Mouse (Mus musculus) neural tube, embryonic 15.5 days (tissue): ENCODE data around the gene Spata2. TPM values are rescaled to one million over a fixed set of nuclear protein-coding genes. Genes with fewer than 3 reads are reported as not detected.

Experiments
- ATAC-seq: fragments of 200-750 bp; cut with Nextera tagmentation; 2 replicates; pipeline ENCODE4 v1.8.0; 2017; ENCODE audit warnings: mild to moderate bottlenecking, moderate TSS enrichment, moderate library complexity; ENCODE audit not compliant: low FRiP score
- H3K27ac ChIP-seq: fragments of 300-500 bp; sonication (generic); replicated peaks from 2 replicates; pipeline ENCODE4 v1.5.1; 2015; ENCODE audit warnings: mild to moderate bottlenecking, inconsistent platforms
- H3K27me3 ChIP-seq: fragments of 300-500 bp; sonication (generic); replicated peaks from 2 replicates; pipeline ENCODE4 v1.6.1; 2015; ENCODE audit warnings: inconsistent platforms
- H3K36me3 ChIP-seq: fragments of 300-500 bp; sonication (generic); 2 replicates; pipeline ENCODE4 v1.6.1; 2015; ENCODE audit warnings: inconsistent platforms
- H3K4me1 ChIP-seq: fragments of 300-500 bp; sonication (generic); 2 replicates; pipeline ENCODE4 v1.6.1; 2015; ENCODE audit warnings: inconsistent platforms
- H3K4me2 ChIP-seq: fragments of 300-500 bp; sonication (generic); 2 replicates; pipeline ENCODE4 v1.6.1; 2015; ENCODE audit warnings: inconsistent platforms, mild to moderate bottlenecking, moderate library complexity
- H3K4me3 ChIP-seq: fragments of 300-500 bp; sonication (generic); replicated peaks from 2 replicates; pipeline ENCODE4 v1.5.1; 2015; ENCODE audit warnings: mild to moderate bottlenecking, inconsistent platforms
- H3K9ac ChIP-seq: fragments of 300-500 bp; sonication (generic); replicated peaks from 2 replicates; pipeline ENCODE4 v1.6.1; 2015; ENCODE audit warnings: mild to moderate bottlenecking, inconsistent platforms
- H3K9me3 ChIP-seq: fragments of 300-500 bp; sonication (generic); replicated peaks from 2 replicates; pipeline ENCODE4 v1.6.1; 2016; ENCODE audit warnings: inconsistent platforms
- WGBS: fragments of 180-500 bp; shearing (Covaris S2); methylation state at CpG from one replicate; pipeline ENCODE4 v1.1.7; 2015; ENCODE audit warnings: mixed read lengths; 5-methylcytosine and 5-hydroxymethylcytosine counted together
- polyA plus RNA-seq: library from polyadenylated mRNA; unstranded; fragments of >200 nt; fragmentation: Nextera tagmentation; extraction: Ambion mirVana; gene quantifications from 2 replicates; pipeline ENCODE4 v1.2.1, GENCODE M21; 2015

The Spata2 gene
- polyA plus RNA-seq: 27.0 and 28.6 TPM in 2 replicates

DNA sequence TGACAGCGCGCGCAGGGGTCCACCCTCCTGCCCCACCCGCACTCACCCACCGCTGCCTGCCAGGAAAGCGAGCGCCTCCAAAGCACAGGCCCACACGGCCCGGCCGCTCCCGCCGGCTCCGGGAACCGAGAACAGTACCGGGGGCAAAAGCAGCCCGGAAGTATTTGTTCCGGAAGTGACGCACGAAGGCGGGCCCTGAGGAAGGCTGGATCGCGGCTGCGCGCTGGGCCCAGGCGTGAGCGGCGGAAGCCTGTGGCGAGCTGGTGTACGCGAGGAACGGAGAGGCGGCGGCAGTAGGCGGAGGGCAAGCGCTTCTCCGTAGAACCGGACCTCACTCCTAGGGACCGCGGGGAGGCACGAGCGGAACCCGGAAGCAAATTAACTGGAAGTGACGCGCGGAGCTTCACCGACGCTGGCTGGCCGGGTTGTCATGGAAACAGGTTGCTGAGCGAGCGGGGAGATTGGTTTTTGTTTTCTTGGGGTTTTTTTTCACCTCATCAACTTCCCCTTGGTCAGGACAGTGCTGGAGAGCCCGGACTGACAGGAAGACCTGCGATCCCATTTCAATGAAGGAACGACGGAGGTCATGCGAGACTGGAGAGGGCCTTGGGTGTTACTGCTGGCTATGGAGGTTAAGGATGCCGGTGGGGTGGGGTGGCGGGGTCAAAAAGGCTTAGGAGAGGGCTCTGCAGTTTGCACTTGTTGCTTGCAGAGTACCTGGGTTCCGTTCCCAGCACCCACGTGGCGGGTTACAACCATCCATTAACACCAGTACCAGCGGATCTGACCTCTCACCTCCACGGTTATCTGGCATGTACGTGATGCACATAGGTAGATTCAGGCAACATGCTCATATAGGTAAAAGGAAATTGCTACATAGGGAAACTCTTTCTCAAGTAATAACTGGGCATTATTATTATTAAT is at the start of gene Spata2:
TSS of gene Spata2 (minus strand) at position 175 of the 924 bp plus-strand sequence.
- H3K4me2 ChIP-seq: peak within 1 kb of the TSS; percentile 96
- H3K27ac ChIP-seq: peak within 1 kb of the TSS; percentile 99
- 3% methylated on average over 63 of the region's 63 CpGs for WGBS
- H3K27me3 ChIP-seq: no peaks in the 10 kb centered on the region
- no peaks in the 10 kb centered on the region for H3K9me3 ChIP-seq
- H3K4me3 ChIP-seq: peak within 1 kb of the TSS; percentile 100
- H3K36me3 ChIP-seq: peaks cover 3% of the 10 kb centered on the region; the same call in 1 of the 2 replicates
- ATAC-seq: peak; percentile 85
- H3K9ac ChIP-seq: peak within 1 kb of the TSS; percentile 98
- peaks cover 44% of the 10 kb centered on the region for H3K4me1 ChIP-seq

DNA sequence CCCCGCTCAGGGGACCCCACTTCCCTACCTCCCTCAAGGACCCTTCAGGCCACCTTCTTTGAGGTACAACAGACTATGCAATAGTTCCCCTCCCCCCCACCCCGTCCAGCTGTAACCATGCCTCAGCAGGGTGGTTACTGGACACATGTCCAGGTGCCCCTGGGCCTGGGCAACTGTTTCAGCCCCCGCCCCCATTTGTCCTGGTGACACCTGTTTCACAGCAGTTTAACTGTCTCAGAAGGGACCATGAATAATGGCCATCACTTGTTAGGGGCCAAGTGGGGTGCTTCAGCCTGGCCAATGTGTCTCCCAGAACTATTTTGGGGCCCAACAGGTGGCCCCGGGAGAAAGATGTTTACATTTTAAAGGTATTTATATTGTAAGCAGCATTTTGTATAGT is 49.7 kb upstream of the Spata2 start:
- H3K4me1 ChIP-seq: peaks cover 43% of the 10 kb centered on the region
- no peaks in the 10 kb centered on the region for H3K36me3 ChIP-seq
- 81% methylated on average over 4 of the region's 4 CpGs for WGBS
- H3K27me3 ChIP-seq: peaks cover 22% of the 10 kb centered on the region
- H3K4me3 ChIP-seq: no peak overlapping the region
- ATAC-seq: no peak
- H3K9ac ChIP-seq: no peak overlapping the region
- H3K9me3 ChIP-seq: no peaks in the 10 kb centered on the region
- H3K4me2 ChIP-seq: no peak overlapping the region
- H3K27ac ChIP-seq: no peak overlapping the region

DNA sequence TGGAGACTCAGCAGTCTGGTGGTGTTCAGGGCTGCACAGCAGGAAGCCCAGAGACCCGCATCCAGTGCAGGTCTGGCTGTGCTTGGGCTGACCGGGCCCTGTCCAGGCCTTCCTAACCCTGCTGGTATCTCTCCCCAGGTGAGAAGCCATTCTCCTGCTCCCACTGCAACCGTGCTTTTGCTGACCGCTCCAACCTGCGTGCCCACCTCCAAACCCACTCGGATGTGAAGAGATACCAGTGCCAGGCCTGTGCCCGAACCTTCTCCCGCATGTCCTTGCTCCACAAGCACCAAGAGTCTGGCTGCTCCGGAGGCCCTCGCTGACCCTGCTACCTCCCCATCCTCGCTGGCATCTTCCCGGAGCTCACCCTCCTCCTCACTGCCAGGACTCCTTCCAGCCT is 49.1 kb upstream of the Spata2 start:
- H3K9me3 ChIP-seq: no peaks in the 10 kb centered on the region
- H3K36me3 ChIP-seq: no peaks in the 10 kb centered on the region
- ATAC-seq: no peak
- no peak overlapping the region for H3K9ac ChIP-seq
- H3K27ac ChIP-seq: no peak overlapping the region
- peak overlapping the region; percentile 83 for H3K4me2 ChIP-seq
- 80% methylated on average over 12 of the region's 12 CpGs for WGBS
- H3K4me1 ChIP-seq: peaks cover 44% of the 10 kb centered on the region
- peaks cover 26% of the 10 kb centered on the region for H3K27me3 ChIP-seq
- no peak overlapping the region for H3K4me3 ChIP-seq

DNA sequence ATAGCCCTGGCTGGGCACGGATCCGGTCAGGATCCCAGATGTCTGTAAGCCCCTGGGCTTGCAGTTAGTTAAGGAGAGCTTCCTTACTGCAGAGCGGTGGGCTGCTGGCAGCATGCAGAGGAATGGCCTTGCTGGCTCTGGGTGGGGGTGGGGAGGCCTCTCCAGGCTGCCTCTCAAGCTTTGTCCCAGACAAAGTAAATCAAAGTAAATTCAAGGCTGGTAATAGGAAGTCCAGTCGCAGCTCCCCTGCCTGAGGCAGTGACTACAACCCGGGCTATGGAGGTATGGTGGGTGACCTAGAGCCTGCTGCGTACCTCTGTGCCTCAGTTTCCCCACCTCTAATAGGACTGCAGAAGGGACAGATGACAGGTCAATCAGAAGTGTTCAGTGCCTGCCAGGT is 48.6 kb upstream of the Spata2 start:
- no peaks in the 10 kb centered on the region for H3K9me3 ChIP-seq
- H3K4me1 ChIP-seq: peaks cover 44% of the 10 kb centered on the region
- peaks cover 31% of the 10 kb centered on the region for H3K27me3 ChIP-seq
- peak overlapping the region; percentile 83 for H3K4me2 ChIP-seq
- no peak overlapping the region for H3K9ac ChIP-seq
- H3K27ac ChIP-seq: no peak overlapping the region
- no peaks in the 10 kb centered on the region for H3K36me3 ChIP-seq
- 16% methylated on average over 6 of the region's 6 CpGs for WGBS
- H3K4me3 ChIP-seq: peak overlapping the region; percentile 46; the same call in 1 of the 2 replicates
- ATAC-seq: no peak

DNA sequence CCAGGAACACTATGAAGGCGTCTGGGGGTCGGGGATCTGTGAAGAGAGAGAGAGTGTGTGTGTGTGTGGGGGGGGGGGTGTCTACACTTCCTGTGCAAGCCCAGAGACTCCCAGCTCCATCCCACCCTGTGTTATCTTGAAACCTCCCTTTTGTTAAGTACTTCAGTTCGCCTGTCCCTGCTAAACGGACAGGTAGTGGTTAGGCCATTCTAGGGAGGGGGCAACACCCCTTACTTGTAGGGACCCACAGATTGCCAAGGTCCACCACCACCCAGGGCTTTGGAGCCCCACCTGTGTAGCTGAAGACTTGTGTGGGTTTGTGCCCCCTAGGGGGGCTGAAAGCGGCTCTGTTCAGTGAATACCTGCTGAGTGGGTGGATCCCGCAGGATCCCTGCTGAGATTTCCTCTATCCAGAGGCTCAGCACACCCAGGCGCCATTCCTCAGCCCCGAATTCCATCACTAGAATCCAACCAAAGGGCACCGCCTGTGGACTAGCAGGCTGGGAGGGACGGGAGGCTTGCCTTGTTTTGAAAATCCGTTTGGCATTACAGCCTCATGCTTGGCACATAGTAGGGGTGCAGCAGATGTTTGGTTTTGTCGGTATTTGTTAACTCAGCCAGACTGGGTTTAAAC is 47.9 kb upstream of the Spata2 start:
- Histone ChIP-seq H3K4me1 (peaks cover 44% of the 10 kb centered on the region), H3K27me3 (peaks cover 37% of the 10 kb centered on the region), H3K4me3 (peak overlapping the region; percentile 46; the same call in 1 of the 2 replicates), H3K36me3 (no peaks in the 10 kb centered on the region), H3K9ac (no peak overlapping the region), H3K4me2 (peak overlapping the region; percentile 83), H3K27ac (no peak overlapping the region), H3K9me3 (no peaks in the 10 kb centered on the region)
- 23% methylated on average over 12 of the region's 12 CpGs for WGBS
- no peak for ATAC-seq

DNA sequence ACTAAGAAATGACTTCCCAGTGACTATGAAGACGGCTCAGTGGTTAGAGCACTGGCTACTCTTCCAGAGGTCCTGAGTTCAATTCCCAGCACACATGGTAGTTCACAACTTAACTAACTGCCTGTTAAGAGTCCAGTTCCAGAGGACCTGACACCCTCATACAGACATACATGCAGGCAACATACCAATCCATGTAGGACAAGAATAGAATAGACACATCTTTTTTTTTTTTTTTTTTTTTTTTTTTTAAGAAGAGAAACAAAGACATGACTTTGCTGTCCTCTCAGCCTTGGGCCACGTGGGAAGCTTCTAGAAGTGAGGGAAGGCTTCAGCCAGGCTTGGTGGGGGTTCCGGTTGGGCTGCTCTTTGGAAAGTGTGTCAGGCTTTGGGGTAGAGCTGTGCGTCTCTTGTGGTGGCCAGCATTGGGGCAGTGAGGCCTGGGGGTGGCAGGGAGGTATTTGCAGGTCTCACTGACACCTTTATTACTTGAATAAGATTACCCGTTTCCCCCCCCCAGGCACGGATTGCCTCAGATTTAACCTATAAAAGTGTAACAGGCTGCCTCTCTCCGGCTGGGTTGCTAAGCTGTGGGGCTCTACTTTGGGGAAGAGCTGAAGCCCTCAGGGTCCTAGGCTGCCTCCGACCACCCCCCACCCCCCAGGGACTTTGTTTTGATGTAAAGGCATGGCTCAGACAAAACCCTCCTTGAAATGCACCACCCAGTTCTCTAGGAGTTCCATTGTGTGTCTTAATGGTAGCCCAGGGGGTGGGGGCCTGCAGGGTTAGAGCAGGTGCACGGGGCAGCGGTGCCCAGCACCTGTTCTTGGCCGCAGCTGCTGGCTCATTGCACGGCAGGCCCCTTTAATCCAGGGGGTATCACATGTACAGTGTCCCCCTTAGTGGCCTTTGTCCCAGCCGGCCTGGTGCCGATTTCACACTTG is 47.1 kb upstream of the Spata2 start:
- Histone ChIP-seq H3K27ac (no peak overlapping the region), H3K27me3 (peaks cover 40% of the 10 kb centered on the region), H3K4me3 (peak overlapping the region; percentile 46), H3K4me1 (peaks cover 44% of the 10 kb centered on the region), H3K9ac (no peak overlapping the region), H3K4me2 (peak overlapping the region; percentile 83), H3K36me3 (no peaks in the 10 kb centered on the region), H3K9me3 (no peaks in the 10 kb centered on the region)
- WGBS: 18% methylated on average over 14 of the region's 14 CpGs
- ATAC-seq: no peak

DNA sequence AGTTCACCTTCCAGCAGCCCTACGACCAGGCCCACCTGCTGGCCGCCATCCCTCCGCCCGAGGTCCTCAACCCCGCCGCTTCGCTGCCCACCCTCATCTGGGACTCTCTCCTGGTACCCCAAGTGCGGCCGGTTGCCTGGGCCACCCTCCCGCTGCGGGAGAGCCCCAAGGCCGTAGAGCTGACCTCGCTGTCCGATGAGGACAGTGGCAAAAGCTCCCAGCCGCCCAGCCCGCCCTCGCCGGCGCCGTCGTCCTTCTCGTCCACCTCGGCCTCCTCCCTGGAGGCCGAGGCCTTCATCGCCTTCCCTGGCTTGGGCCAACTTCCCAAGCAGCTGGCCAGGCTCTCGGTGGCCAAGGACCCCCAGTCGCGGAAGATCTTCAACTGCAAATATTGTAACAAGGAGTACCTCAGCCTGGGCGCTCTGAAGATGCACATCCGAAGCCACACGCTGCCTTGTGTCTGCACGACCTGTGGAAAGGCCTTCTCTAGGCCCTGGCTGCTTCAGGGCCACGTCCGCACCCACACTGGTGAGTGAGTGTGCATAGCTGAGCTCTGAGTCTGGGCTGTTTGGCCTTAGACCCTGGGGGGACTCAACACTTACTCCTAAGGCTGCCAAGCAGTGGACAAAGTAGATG is 46.1 kb upstream of the Spata2 start:
- 34% methylated on average over 30 of the region's 34 CpGs for WGBS
- Histone ChIP-seq H3K4me2 (peak overlapping the region; percentile 83), H3K4me3 (peak overlapping the region; percentile 46), H3K4me1 (peaks cover 38% of the 10 kb centered on the region), H3K9ac (peak overlapping the region; percentile 57), H3K27ac (no peak overlapping the region), H3K27me3 (peaks cover 40% of the 10 kb centered on the region), H3K36me3 (no peaks in the 10 kb centered on the region), H3K9me3 (no peaks in the 10 kb centered on the region)
- ATAC-seq: 0 out of 2 replicates have a peak, but pooled peaks have one; percentile 18

DNA sequence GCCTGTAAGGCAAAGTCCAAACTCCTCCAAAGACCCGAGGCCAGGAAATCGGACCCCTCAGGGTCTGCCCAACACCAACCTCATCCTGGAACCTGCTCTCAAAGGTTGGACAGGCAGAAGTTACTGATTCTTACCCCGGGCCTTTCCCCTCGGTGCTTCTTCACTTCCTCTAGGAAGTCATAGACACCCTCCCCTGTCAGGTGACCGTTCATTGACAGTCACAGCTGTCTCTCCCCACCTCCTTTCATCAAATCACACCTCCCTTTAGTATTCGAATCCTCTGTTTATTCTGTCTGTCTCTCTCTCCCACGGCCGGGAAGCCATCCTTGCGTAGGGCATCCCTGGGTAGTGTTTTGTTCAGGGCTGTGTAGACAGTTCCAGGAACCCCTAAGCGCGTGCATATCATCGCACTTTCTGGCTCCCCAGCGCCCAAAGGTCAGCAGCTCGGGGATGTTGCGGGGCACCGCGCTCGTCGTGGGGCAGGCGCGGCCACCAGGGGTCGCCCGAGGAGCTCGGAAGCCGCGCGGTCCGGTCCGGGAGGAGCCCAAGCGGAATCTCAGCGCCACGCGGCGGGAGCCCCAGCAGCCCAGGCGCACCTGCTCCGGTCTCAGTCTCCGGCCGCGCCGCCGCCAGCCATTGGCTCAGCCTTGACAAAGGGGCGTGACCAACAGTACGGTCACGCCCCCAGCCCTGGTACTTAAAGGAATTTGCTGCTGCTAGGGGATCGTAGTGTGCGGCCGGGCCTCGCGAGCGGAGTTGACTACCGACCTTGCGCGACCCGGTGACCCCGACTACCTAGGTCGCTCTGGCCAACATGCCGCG is 45.0 kb upstream of the Spata2 start, which contains the start of gene Snai1:
TSS of gene Snai1 (plus strand) at position 720 of the 822 bp plus-strand sequence.
- WGBS: under 1% methylated on average over 58 of the region's 58 CpGs
- Histone ChIP-seq H3K4me1 (peaks cover 30% of the 10 kb centered on the region), H3K4me2 (peak within 1 kb of the TSS; percentile 83), H3K36me3 (no peaks in the 10 kb centered on the region), H3K9ac (peak within 1 kb of the TSS; percentile 57), H3K27ac (no peak within 1 kb of the TSS), H3K4me3 (peak within 1 kb of the TSS; percentile 46), H3K9me3 (no peaks in the 10 kb centered on the region), H3K27me3 (peaks cover 40% of the 10 kb centered on the region)
- ATAC-seq: peak; percentile 93

DNA sequence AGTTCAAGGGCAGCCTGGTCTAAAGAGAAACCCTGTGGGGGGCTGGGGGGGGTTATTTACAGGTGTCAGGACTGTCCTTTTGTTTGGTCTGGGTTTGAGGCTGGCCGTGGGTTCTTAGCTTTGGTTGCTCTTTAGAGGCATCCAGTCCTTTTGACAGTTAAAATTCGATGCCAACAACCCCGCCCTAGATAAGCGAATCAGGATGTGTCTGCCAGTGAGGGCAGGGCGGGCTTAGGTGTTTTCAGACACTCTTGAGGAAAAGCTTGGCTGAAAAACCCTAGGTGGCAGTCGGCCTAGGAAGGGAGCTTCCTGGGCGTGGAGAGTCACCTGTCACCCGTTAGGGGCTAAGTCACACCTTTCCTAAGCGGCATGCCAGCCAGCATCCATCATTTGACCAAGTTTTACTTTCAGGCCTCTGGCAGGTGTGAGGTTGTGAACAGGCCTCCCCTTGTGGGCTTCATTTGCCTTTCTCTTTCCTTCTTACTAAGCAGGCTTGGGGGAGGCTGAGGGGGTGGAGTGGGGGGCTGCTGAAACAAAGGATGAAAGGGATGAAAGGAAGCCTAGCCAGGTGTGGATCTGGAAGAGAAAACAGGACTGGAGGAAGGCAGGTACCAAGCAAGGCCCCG is 43.7 kb upstream of the Spata2 start:
- Histone ChIP-seq H3K36me3 (no peaks in the 10 kb centered on the region), H3K27me3 (peaks cover 40% of the 10 kb centered on the region), H3K4me3 (no peak overlapping the region), H3K9ac (no peak overlapping the region), H3K4me1 (peaks cover 26% of the 10 kb centered on the region), H3K4me2 (no peak overlapping the region), H3K9me3 (no peaks in the 10 kb centered on the region), H3K27ac (no peak overlapping the region)
- WGBS: 52% methylated on average over 10 of the region's 10 CpGs
- ATAC-seq: no peak

DNA sequence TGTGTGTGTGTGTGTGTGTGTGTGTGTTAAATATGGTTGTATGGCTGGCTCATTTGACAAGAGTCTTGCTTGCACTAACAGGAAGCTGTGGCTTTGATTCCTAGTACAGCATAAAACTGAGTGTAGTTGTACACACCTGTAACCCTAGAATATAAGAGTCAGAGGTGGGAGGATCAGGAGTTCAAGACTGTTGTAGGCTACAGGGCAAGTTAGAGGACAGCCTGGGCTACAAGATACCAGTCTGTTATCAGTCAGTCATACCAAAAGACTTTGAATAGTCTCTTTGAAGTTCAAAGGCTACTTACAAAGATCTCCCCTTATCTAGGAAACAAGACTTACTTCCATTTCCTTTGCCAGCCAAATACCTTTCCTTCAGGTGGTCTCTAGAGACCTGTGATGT is 41.2 kb upstream of the Spata2 start:
- Histone ChIP-seq H3K9me3 (no peaks in the 10 kb centered on the region), H3K4me3 (no peak overlapping the region), H3K4me1 (peaks cover 16% of the 10 kb centered on the region; the same call in 1 of the 2 replicates), H3K27ac (no peak overlapping the region), H3K9ac (no peak overlapping the region), H3K4me2 (no peak overlapping the region), H3K27me3 (peaks cover 23% of the 10 kb centered on the region), H3K36me3 (no peaks in the 10 kb centered on the region)
- ATAC-seq: no peak
